Mouse (Mus musculus): ENCODE data around the gene Eno2. TPM values are rescaled to one million over a fixed set of nuclear protein-coding genes. Genes with fewer than 3 reads are reported as not detected.
A peak's percentile ranks its signal among the peaks of the same experiment; 100 is the strongest.
"Not testable (repeated sequence)": the region's sequence is repeated elsewhere in the genome, so short reads cannot be mapped to it uniquely, and the experiment has no call there.

Eno2 gene
- total RNA-seq (2022), result 1,000 to 10,000 TPM; 1,117 to 1,267 (median 1,165) TPM

GRCm38 (mm10) chr6:124769101-124769765 lies at the start of gene Eno2:
Gene Eno2, minus strand, starts transcription at chr6:124769673.
- DNase-seq (ENCODE audit: low spot score in 2 of 2), result peak; percentile 63 to 76

DNA sequence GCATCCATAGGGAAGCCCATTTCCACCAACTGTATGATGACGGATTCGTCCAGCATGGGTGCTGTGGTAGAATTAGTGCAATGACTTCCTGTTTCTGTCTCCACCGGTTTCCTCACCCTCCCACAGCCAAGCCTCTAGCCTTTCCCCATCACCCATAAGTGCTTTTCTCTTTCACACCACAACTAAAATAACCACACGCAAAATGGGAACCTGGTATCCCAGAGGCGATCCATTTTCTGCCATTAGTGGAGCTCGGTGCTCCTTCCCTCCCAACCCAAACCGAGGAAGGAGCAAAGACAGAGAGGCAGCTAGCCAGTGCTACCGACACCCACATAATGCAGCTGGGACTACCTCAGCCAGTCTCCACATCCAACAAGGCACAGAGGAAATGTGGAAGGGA lies 48.5 kb upstream of the Eno2 start:
- DNase-seq (ENCODE audit: low spot score in 2 of 2), result no peak

DNA sequence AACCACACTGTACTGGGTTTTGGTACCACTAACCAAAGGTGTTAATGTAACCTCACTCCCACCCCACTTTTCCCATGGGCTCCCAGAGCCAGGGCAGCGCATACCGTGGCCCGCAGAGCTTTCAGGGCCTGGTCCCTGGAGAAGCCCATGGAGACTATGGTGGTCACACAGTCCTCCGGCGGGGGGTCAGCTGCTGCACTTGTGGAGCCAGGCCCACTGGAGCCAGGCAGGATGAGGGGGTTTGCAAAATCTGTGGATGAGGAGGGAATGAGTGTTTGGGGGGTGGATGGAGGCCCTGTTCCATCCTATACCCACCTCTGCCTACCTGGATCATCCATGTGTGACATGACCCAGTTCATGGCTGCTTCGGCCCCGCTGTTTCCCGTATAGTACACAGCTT lies 48.1 kb upstream of the Eno2 start:
- DNase-seq (ENCODE audit: low spot score in 2 of 2), result no peak

DNA sequence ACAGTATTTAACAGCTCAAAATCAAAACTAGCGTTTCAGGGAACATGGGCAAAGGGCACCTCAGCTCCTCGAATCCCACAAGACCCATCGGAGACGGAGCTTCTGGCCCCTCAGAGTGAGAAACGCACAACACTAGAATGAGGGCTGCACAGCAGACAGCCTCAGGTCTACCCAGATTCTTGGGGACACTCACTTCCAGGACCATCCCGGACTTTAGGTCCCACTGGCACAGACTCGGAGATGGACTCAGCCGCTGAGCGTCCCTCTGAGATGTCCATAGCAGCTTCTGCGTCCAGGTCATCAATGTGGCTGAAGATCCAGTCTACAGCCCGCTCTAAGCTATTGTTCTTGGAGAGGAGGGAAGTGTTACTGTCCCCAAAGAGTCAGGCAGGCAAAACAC lies 47.7 kb upstream of the Eno2 start:
- DNase-seq (ENCODE audit: low spot score in 2 of 2), result peak in 1 of 2 experiments; percentile 2

DNA sequence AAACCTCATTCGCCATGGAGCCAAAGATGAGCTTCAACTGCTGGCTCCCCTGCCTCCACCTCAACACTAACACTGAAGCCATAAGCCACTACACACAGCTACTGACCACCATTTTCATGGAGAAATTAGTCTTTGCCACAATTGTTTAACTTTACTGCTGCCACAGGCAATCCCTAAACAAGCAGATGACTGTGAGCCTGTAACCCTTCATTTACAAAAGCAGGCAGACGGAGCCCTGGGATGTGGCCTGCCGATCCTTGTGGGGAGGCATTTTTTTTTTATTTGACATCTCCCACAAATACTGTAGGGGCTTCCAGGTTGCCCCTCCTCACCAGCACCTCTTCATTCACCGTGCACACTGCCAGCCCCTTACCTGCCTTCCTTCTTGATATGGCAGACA lies 47.1 kb upstream of the Eno2 start:
- no peak for DNase-seq (ENCODE audit: low spot score in 2 of 2)

- DNase-seq (ENCODE audit: low spot score in 2 of 2), result peak in 1 of 2 experiments; percentile 4
These were observed 45.6 kb upstream of the Eno2 start for GRCm38 (mm10) chr6:124814858-124815774.

DNA sequence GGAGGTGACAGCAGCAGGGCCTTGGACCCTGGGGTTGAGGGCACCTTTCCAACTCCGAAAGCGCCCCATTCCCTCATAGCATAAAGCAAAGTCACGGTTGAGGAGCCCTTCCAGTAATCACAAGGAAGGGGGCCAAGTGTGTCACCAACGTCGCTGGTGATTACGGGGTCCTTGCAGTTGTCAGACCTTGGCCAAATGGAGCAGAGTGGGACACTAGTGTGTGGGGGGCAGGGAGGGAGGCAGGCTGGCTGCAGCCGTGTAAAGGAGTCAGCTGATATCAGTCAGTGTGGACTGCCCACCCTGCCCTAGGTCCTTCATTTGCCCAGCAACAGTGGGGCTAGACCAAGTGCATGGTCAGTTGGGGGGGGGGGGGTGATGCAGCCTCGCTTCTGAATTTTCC lies 45.0 kb upstream of the Eno2 start:
- DNase-seq (ENCODE audit: low spot score in 2 of 2), result no peak

- DNase-seq (ENCODE audit: low spot score in 2 of 2), result peak; percentile 83 to 87
These were observed 44.5 kb upstream of the Eno2 start, which contains the start of gene Tpi1 for GRCm38 (mm10) chr6:124813933-124814332. Gene Tpi1, minus strand, starts transcription at chr6:124814296.

- DNase-seq (ENCODE audit: low spot score in 2 of 2), result peak; percentile 51 to 78
These were observed 44.0 kb upstream of the Eno2 start for GRCm38 (mm10) chr6:124813496-124813895.

DNA sequence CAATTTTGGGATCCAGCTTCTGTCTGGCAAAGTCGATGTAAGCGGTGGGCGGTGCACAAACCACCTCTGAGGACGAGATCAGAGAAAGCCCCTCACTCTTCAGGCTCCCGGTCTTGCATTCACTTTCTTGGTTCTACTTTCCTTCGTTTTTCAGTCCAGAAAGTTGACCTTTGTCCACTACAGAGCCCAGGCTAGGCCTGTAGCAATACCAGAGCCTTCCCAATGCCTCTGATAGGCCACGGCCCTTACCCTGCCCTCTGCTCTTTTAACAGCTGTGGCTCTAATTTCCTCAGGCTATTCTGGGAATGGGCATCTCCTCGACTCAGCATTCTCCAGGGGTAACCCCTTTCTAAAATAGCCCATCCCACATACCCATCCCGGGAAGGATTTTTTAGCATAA lies 43.4 kb upstream of the Eno2 start:
- no peak for DNase-seq (ENCODE audit: low spot score in 2 of 2)

- DNase-seq (ENCODE audit: low spot score in 2 of 2), result no peak
These were observed 42.5 kb upstream of the Eno2 start for GRCm38 (mm10) chr6:124811701-124812560.

GRCm38 (mm10) chr6:124811403-124811665 lies 41.9 kb upstream of the Eno2 start:
- no peak for DNase-seq (ENCODE audit: low spot score in 2 of 2)

GRCm38 (mm10) chr6:124810566-124811402 lies 41.3 kb upstream of the Eno2 start:
- DNase-seq (ENCODE audit: low spot score in 2 of 2), result not testable (repeated sequence)

DNA sequence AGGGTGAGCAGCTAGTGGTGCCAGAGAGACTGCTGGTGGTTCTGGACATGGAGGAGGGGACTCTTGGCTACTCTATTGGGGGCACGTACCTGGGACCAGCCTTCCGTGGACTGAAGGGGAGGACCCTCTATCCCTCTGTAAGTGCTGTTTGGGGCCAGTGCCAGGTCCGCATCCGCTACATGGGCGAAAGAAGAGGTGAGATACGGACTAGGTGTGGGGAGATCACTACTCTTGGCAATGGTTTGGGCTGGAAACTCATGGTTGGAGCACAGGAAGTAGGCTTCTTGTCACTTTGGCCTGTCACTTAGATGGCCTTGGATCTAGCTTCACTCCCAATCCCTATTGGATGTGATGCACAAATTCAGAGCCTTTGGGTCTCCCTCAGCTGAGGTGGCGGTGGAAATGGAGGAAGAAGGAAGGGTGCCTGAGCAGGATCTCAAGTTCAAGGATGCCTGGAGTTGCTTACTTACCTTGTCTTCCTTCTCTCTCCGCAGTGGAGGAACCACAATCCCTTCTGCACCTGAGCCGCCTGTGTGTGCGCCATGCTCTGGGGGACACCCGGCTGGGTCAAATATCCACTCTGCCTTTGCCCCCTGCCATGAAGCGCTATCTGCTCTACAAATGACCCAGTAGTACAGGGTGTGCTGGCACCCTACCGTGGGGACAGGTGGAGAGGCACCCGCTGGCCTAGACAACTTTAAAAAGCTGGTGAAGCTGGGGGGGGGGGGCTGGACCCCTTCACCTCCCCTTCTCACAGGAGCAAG lies 40.5 kb upstream of the Eno2 start:
- no peak for DNase-seq (ENCODE audit: low spot score in 2 of 2)

GRCm38 (mm10) chr6:124809052-124809774 lies 39.7 kb upstream of the Eno2 start:
- DNase-seq (ENCODE audit: low spot score in 2 of 2), result peak; percentile 48 to 61

GRCm38 (mm10) chr6:124808358-124809012 lies 39.0 kb upstream of the Eno2 start, which contains the start of gene Spsb2:
Gene Spsb2, plus strand, starts transcription at chr6:124808661.
- no peak for DNase-seq (ENCODE audit: low spot score in 2 of 2)

DNA sequence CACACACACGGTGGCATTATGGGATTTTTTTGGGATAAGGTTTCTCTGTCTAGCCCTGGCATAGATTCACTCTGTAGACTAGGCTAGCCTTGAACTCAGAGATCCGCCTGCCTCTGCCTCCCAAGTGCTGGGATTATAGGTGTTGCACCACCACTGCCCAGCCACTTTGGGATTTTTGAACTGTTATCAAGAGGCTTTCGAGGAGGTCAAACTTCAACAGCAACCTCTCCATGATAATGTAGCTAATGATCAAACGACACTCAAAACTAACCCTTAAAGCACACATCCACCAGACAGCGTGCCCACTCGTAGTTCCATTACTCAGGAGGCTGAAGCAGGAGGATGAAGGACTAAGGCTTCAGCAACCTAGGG lies 38.5 kb upstream of the Eno2 start:
- DNase-seq (ENCODE audit: low spot score in 2 of 2), result no peak

DNA sequence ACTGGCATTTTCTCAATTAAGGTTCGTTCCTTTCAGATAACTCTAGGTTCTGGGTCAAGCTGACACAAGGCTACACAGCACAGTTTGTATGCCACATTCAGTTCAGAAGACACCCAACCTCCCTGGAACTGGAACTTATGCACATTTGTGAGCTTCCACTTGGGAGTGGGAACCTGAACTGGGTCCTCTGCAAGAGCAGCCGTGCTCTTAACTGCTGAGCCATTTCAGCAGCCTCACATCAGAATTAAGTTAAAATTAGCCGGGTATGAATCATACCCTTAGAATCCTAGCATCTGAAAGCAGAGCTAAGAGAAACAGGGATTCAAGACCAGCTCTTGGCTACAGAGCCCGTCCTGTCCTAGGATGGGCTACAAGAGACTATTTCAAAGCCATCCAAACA lies 37.9 kb upstream of the Eno2 start:
- DNase-seq (ENCODE audit: low spot score in 2 of 2), result peak in 1 of 2 experiments; percentile 42
